Comparison of ENCODE assay signal across 23 mouse cellular contexts in genomic region chr2:169787381-169787780, GRCm38 (mm10).
DNase-seq lines count a peak whose midpoint lies in the region; ATAC-seq and TF ChIP-seq lines count a peak whose summit lies in the region.
"Had no signal": no experiment of that assay in that cellular context is flagged by ENCODE, and none has a peak within 500 bp of the region (broad histone marks: within the 10 kb centered on the region; RNA-seq: fewer than 3 reads in every experiment).

No protein-coding gene starts in this region.

- 0 out of 2 replicates have a peak overlapping the region, but pooled peaks have one; percentile 2 for H3K4me2 ChIP-seq in lung, embryonic 16.5 days (ENCODE audit: low read depth, low read length)
- 0 out of 2 replicates have a peak overlapping the region, but pooled peaks have one; percentile 16 for H3K4me2 ChIP-seq in limb, embryonic 12.5 days
- H3K4me2 ChIP-seq: embryonic facial prominence, embryonic 12.5 days; forebrain, embryonic 15.5 days had no signal

- H3K9me3 ChIP-seq in lung, embryonic 16.5 days (ENCODE audit: control insufficient read depth, low read length): no peaks in the 10 kb centered on the region
- no peaks in the 10 kb centered on the region for H3K9me3 ChIP-seq in limb, embryonic 12.5 days
- H3K9me3 ChIP-seq: embryonic facial prominence, embryonic 12.5 days; forebrain, embryonic 15.5 days had no signal

- no peak overlapping the region for H3K27ac ChIP-seq in lung, embryonic 16.5 days (ENCODE audit: low read length)
- H3K27ac ChIP-seq in limb, embryonic 12.5 days: peak overlapping the region; percentile 69
- H3K27ac ChIP-seq: embryonic facial prominence, embryonic 12.5 days; forebrain, embryonic 15.5 days; heart, adult 2 months; stomach, postnatal 0 days had no signal

- no peak for TF ChIP-seq CTCF in lung, adult 2 months (IDR thresholded peaks at IDR 0.05; ENCODE audit: insufficient read depth, low read length)

- TF ChIP-seq POLR2A in lung, adult 2 months (IDR thresholded peaks at IDR 0.05; ENCODE audit: borderline replicate concordance, extremely low read depth, low read depth, low read length): no peak

- no peaks in the 10 kb centered on the region for H3K36me3 ChIP-seq in lung, embryonic 16.5 days (ENCODE audit: control insufficient read depth, insufficient read depth, low read length)
- H3K36me3 ChIP-seq in limb, embryonic 12.5 days: no peaks in the 10 kb centered on the region
- H3K36me3 ChIP-seq: embryonic facial prominence, embryonic 12.5 days; forebrain, embryonic 15.5 days; G1E had no signal

- H3K4me3 ChIP-seq in lung, embryonic 16.5 days (ENCODE audit: low read length): no peak overlapping the region
- no peak overlapping the region for H3K4me3 ChIP-seq in lung, adult 2 months (replicated peaks; ENCODE audit: extremely low read depth, low read depth, low read length)
- H3K4me3 ChIP-seq in limb, embryonic 12.5 days (replicated peaks): no peak overlapping the region
- H3K4me3 ChIP-seq: embryonic facial prominence, embryonic 12.5 days; erythroblast, embryonic 14.5 days; forebrain, embryonic 15.5 days; heart, adult 2 months; megakaryocyte, embryonic 14.5 days; myocyte had no signal

- WGBS in lung, embryonic 16.5 days: 48% methylated on average over 5 of the region's 5 CpGs
- 67% methylated on average over 5 of the region's 5 CpGs for WGBS in lung, adult 2 months
- 24% methylated on average over 5 of the region's 5 CpGs for WGBS in limb, embryonic 12.5 days

- no peak for ATAC-seq in lung, embryonic 16.5 days (ENCODE audit: low read depth)
- no peak for ATAC-seq in limb, embryonic 12.5 days (ENCODE audit: insufficient number of reproducible peaks, insufficient read depth, low FRiP score, low TSS enrichment, low read depth)
- ATAC-seq: forebrain, embryonic 15.5 days had no signal

- H3K27me3 ChIP-seq in lung, embryonic 16.5 days (ENCODE audit: control insufficient read depth, insufficient read depth, low read depth, low read length): no peaks in the 10 kb centered on the region
- H3K27me3 ChIP-seq in limb, embryonic 12.5 days: no peaks in the 10 kb centered on the region
- H3K27me3 ChIP-seq: embryonic facial prominence, embryonic 12.5 days; megakaryocyte, embryonic 14.5 days had no signal

- peaks cover 38% of the 10 kb centered on the region for H3K4me1 ChIP-seq in lung, embryonic 16.5 days (replicated peaks; ENCODE audit: control insufficient read depth, insufficient read depth, low read length)
- peaks cover 10% of the 10 kb centered on the region for H3K4me1 ChIP-seq in lung, adult 2 months (ENCODE audit: control insufficient read depth, insufficient read depth, low read length)
- H3K4me1 ChIP-seq in limb, embryonic 12.5 days (replicated peaks): peaks cover 67% of the 10 kb centered on the region

- H3K9ac ChIP-seq in lung, embryonic 16.5 days (ENCODE audit: low read length): no peak overlapping the region
- no peak overlapping the region for H3K9ac ChIP-seq in limb, embryonic 12.5 days (replicated peaks)
- H3K9ac ChIP-seq: embryonic facial prominence, embryonic 12.5 days; forebrain, embryonic 15.5 days had no signal

- peak; percentile 35 for DNase-seq in adrenal gland, postnatal 14 days
- no peak for DNase-seq in adrenal gland, postnatal 4 days (ENCODE audit: low spot score in 2 of 2)
- DNase-seq in heart, adult 9 months (ENCODE audit: low spot score in 2 of 2): peak; percentile 19 to 30
- no peak for DNase-seq in heart, postnatal 10 days
- no peak for DNase-seq in lung, adult 2 months
- DNase-seq in natural killer cell, adult 2 months (ENCODE audit: low spot score in 2 of 2): no peak
- DNase-seq: cerebellum, adult 9-10 months; kidney, adult 2 months; kidney, postnatal 10 days; layer of hippocampus, postnatal 36 days; liver; right cerebral cortex, postnatal 4 days; thymus, postnatal 14 days had no signal

- intact Hi-C loops in heart, postnatal 10 days (cut with DNase I): no loop called here

Comparison
In these comparisons a context has a peak if more than half of its experiments do, and no peak if none do; other contexts are left out.
1. DNase-seq: peak in adrenal gland, postnatal 14 days (single experiment) and heart, adult 9 months (2 of 2); none in adrenal gland, postnatal 4 days (0 of 2), heart, postnatal 10 days (0 of 2), lung, adult 2 months (single experiment) and natural killer cell, adult 2 months (0 of 2).